Mouse (Mus musculus) stomach, adult 2 months (tissue): Measurements from ENCODE around the gene Rps16. TPM values are rescaled to one million over a fixed set of nuclear protein-coding genes. Genes with fewer than 3 reads are reported as not detected.

Source experiments
- polyA plus RNA-seq: library from polyadenylated mRNA; depleted of rRNA; stranded (reverse); fragments of >200 nt; gene quantifications from 2 replicates; pipeline ENCODE4 v1.2.3, GENCODE M21; 2012; rRNA removed

Rps16 gene
- polyA plus RNA-seq = 364 and 449 TPM in 2 replicates

GRCm38 (mm10) chr7:28350155-28350883 lies at the start of gene Rps16:
Gene Rps16 (plus strand): TSS chr7:28350652.

GRCm38 (mm10) chr7:28301616-28302433 lies 48.6 kb upstream of the Rps16 start, which contains the start of gene Dll3:
Gene Dll3 (minus strand): TSS chr7:28302238.

GRCm38 (mm10) chr7:28311926-28312543 lies 38.4 kb upstream of the Rps16 start, which contains the start of gene Timm50:
Gene Timm50 (minus strand): TSS chr7:28312072.

GRCm38 (mm10) chr7:28338108-28338998 lies 12.1 kb upstream of the Rps16 start, which contains the start of gene Supt5:
Gene Supt5 (minus strand): TSS chr7:28338746.

GRCm38 (mm10) chr7:28372251-28373108 lies 22.0 kb downstream of the Rps16 start, which contains the start of gene Plekhg2:
Gene Plekhg2 (minus strand): TSS chr7:28372599.

GRCm38 (mm10) chr7:28380237-28381016 lies 30.0 kb downstream of the Rps16 start, which contains the start of gene Zfp36:
Gene Zfp36 (minus strand): TSS chr7:28380253.

GRCm38 (mm10) chr7:28392429-28393271 lies 42.2 kb downstream of the Rps16 start, which contains the start of the genes Med29 and Paf1:
Gene Med29 (minus strand): TSS chr7:28392708.
Gene Paf1 (plus strand): TSS chr7:28392951.

Other genes starting within 250 kb of the Rps16 start
- 0.01 and 0.03 TPM in 2 replicates for gene 9530053A07Rik, start 221.2 kb upstream of the Rps16 start, polyA plus RNA-seq
- 13.0 and 31.1 TPM in 2 replicates for gene Fbl, start 180.9 kb upstream of the Rps16 start, polyA plus RNA-seq
- gene Dyrk1b, start 171.2 kb upstream of the Rps16 start, polyA plus RNA-seq = 24.2 and 25.2 TPM in 2 replicates
- 3.5 and 4.9 TPM in 2 replicates for gene Eid2, start 82.8 kb upstream of the Rps16 start, polyA plus RNA-seq
- 4.4 and 9.7 TPM in 2 replicates for gene Eid2b, start 72.9 kb upstream of the Rps16 start, polyA plus RNA-seq
- not detected in 2 replicates for gene Selenov, start 59.5 kb upstream of the Rps16 start, polyA plus RNA-seq
- 0.03 and 0.28 TPM in 2 replicates for gene Dll3, start 48.4 kb upstream of the Rps16 start, polyA plus RNA-seq
- gene Timm50, start 38.6 kb upstream of the Rps16 start, polyA plus RNA-seq = 40.2 and 50.9 TPM in 2 replicates
- 52.0 and 56.5 TPM in 2 replicates for gene Supt5, start 11.9 kb upstream of the Rps16 start, polyA plus RNA-seq
- 12.3 and 14.5 TPM in 2 replicates for gene Plekhg2, start 21.9 kb downstream of the Rps16 start, polyA plus RNA-seq
- 27.8 and 36.2 TPM in 2 replicates for gene Zfp36, start 29.6 kb downstream of the Rps16 start, polyA plus RNA-seq
- 28.9 and 39.5 TPM in 2 replicates for gene Med29, start 42.1 kb downstream of the Rps16 start, polyA plus RNA-seq
- gene Paf1, start 42.3 kb downstream of the Rps16 start, polyA plus RNA-seq = 69.9 and 73.0 TPM in 2 replicates
- gene Gmfg, start 86.8 kb downstream of the Rps16 start, polyA plus RNA-seq = 0.89 and 2.4 TPM in 2 replicates
- gene Lrfn1, start 101.3 kb downstream of the Rps16 start, polyA plus RNA-seq = 2.3 and 5.8 TPM in 2 replicates
- not detected in 2 replicates for gene Ifnl2, start 159.8 kb downstream of the Rps16 start, polyA plus RNA-seq
- not detected in 2 replicates for gene Ifnl3, start 172.2 kb downstream of the Rps16 start, polyA plus RNA-seq
- gene Sycn, start 190.2 kb downstream of the Rps16 start, polyA plus RNA-seq = 12.7 and 29.8 TPM in 2 replicates
- 21.6 and 26.7 TPM in 2 replicates for gene Nccrp1, start 196.6 kb downstream of the Rps16 start, polyA plus RNA-seq
- gene Samd4b, start 247.5 kb downstream of the Rps16 start, polyA plus RNA-seq = 45.2 and 47.7 TPM in 2 replicates
- 50.1 and 60.8 TPM in 2 replicates for gene Pak4, start 247.5 kb downstream of the Rps16 start, polyA plus RNA-seq